In the genomic region with DNA sequence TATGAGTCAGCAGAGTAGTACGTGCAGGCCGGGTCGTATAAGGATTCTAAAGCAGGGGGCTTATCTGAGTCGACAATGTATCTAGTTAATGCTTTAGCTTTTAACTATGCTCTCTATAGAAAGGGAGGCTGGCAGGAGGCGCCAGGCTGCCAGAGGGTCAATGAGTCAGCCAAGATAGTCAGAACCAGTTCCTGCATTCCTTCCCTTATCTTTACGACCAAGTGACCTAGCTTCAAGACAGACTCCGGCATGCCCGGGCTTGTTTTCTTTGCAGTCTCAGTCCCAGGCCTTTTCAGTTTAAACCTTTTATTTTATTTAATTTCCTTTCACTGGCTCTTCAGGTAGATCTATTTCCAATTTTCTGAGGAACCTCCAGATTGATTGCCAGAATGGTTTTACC, we compare ENCODE assay signal across 18 mouse cellular contexts.
A peak's percentile ranks its signal among the peaks of the same experiment; 100 is the strongest.
DNase-seq lines count a peak whose midpoint lies in the region.
"Had no signal": no experiment of that assay in that cellular context is flagged by ENCODE, and none has a peak within 500 bp of the region (broad histone marks: within the 10 kb centered on the region; RNA-seq: fewer than 3 reads in every experiment).

No protein-coding gene starts in this region.

- peak; percentile 22 for DNase-seq in urinary bladder, adult 2 months (ENCODE audit: low spot score)
- DNase-seq in urinary bladder, postnatal 10 days (ENCODE audit: low spot score) = no peak
- peak; percentile 7 for DNase-seq in ZHBTc4 (ENCODE audit: low read depth, low spot score)
- DNase-seq in urinary bladder, postnatal 25 days (ENCODE audit: low spot score) = peak; percentile 28
- DNase-seq in adrenal gland, postnatal 4 days (ENCODE audit: low spot score in 2 of 2) = no peak
- DNase-seq in gastrocnemius, postnatal 25 days = no peak
- DNase-seq: adrenal gland, adult 2 months; adrenal gland, postnatal 36 days; cerebellum, adult 2 months; cerebellum, postnatal 14 days; heart, postnatal 14 days; kidney, adult 9 months; kidney, postnatal 10 days; layer of hippocampus, postnatal 36 days; left cerebral cortex, postnatal 4 days; liver, postnatal 0 days; lung, postnatal 4 days; thymus, postnatal 4 days had no signal

Comparison
In these comparisons a context has a peak if more than half of its experiments do, and no peak if none do; other contexts are left out.
1. DNase-seq: peak in urinary bladder, adult 2 months (single experiment), ZHBTc4 (single experiment) and urinary bladder, postnatal 25 days (single experiment); none in urinary bladder, postnatal 10 days (single experiment), adrenal gland, postnatal 4 days (0 of 2) and gastrocnemius, postnatal 25 days (single experiment).